Mouse (Mus musculus): ENCODE results near the gene Esf1.

Gene Esf1

GRCm38 (mm10) chr2:140097131-140097591 is 73.2 kb downstream of the Esf1 start:
- in situ Hi-C loops (cut with MboI, MseI) = loop anchor here (25.0 kb wide), 1 partner anchor 690 kb away; no protein-coding TSS in a partner anchor

- in situ Hi-C loops (cut with MboI, MseI) = loop anchor here (25.0 kb wide), 1 partner anchor 691 kb away; no protein-coding TSS in a partner anchor
Observed at GRCm38 (mm10) chr2:140096034-140096433, 74.3 kb downstream of the Esf1 start.

DNA sequence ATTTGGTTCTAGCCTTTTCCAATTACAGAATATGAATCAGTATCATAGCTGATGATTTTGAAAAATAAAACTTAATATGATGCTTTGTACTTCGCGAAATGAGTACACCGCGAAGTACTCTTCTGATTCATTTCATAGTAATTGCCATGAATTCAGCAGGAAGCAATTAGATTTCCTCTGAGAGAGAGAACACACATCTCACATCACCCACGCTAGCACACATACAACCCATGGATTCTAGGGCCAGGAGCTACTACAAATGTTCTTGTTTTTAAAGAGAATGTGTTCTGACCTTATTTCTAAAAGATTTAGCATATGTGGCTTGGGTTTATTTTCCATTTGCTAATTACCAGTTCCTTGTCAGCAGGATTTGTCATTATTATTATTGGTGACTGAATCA is 76.9 kb downstream of the Esf1 start:
- in situ Hi-C loops (cut with MboI, MseI) = loop anchor here (25.0 kb wide), 1 partner anchor 694 kb away; no protein-coding TSS in a partner anchor

GRCm38 (mm10) chr2:140084245-140084644 is 86.1 kb downstream of the Esf1 start:
- in situ Hi-C loops (cut with MboI, MseI) = loop anchor here (25.0 kb wide), 1 partner anchor 703 kb away; no protein-coding TSS in a partner anchor

DNA sequence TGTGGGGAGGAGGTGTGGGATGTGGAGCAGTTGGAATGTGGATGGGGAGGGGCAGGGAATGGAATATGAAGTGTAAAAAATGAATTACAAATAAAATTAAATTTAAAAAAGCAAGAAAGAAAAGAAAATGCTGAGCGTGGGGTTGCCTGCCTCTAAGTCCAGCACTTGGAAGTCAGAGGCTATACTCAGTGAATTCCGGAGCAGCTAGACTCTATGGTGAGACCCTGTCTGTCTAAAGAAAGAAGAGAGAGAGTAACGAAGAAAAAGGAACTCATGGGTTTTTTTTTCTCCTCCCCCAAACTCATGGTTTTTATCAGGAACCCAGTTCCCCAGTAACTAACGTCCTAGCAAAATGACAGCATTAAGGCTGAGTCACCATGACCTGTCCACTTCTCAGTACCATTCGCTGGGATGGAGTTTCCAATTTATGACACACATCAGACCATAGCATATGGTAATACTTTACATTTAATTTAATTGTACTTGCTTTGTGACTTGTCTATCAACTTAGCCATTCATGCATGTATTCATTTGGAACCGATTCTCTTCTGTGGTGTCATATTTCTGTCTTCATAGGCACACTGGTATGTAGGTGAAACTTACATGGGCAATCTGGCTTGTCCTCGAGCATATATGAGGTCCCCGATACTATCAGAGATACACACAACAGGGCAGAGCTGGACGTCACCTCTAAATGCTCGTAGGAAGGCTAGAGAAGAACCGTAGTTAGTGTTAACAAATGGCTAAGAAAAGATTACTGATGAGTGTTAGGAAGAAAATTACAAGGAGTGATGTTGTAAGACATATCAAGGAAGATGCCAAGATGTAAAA is 89.4 kb downstream of the Esf1 start:
- in situ Hi-C loops (cut with MboI, MseI) = loop anchor here (25.0 kb wide), 1 partner anchor 706 kb away; no protein-coding TSS in a partner anchor

DNA sequence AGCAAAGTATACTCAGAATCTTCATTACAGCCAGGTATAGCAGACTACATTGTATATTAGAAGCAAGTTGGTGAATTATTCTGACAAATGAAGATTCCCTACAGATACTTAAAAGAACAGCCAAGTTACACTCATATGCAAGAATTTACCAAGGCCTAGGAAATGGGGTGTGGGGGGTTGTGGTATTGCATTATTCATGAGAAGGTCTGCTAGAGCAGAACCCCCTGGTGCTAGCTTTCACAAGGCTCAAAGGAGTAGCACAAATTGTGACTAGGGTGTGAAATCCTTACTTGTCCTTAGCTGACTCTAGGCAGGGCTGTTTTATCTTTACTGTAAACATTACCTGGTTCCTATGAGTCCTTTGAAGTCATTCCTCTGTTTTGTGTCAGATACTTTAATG is 91.1 kb downstream of the Esf1 start:
- in situ Hi-C loops (cut with MboI, MseI) = loop anchor here (25.0 kb wide), 1 partner anchor 708 kb away; no protein-coding TSS in a partner anchor

DNA sequence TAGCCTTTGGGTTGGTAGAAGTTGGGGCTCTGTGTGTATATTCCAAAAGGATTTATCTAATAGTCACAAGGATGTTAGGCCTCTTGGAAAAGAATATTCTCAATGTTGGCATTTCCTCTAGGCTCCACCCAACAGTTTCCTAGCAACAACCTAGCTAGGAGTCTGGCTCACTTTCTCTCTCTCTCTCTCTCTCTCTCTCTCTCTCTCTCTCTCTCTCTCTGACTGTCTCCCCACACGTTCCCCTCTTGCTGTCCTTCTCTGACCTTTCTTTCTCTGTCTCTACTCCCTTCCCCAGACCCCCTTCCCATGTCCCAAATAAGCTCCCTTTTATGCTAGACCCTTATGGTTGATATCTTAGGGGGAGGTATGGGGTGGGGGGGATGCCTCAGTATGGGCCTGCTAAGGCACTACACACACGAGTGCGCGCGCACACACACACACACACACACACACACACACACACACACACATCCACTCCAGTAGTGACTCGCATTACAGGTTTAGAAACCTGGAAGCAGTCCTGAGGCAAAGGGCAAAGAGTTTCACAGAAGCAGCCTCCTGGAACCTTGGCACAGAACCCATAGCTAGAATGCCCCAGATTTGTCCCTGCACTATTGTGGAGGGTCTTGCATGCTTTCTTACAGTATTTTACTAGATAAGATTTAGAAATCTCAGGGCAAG is 91.6 kb downstream of the Esf1 start:
- in situ Hi-C loops (cut with MboI, MseI) = loop anchor here (25.0 kb wide), 1 partner anchor 709 kb away; no protein-coding TSS in a partner anchor

DNA sequence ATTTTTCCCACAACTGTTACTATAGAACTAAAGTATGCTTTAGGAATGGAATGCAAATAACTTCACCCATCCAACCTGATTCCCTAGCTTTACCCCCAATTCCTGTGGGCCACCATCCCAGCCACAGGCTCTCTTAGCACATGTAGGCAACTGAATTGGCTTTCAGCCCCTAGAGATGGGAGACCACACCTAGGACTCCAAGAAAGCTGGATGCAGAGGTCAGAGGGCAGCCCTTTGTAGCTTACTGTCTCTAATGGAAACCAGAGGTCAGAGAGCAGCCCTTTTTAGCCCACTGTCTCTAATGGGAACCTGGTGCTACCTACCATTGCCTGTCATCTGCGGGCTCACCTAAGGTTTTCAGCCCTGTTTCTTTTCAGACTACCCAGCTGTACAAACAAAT is 92.9 kb downstream of the Esf1 start:
- in situ Hi-C loops (cut with MboI, MseI) = loop anchor here (25.0 kb wide), 1 partner anchor 710 kb away; no protein-coding TSS in a partner anchor

- in situ Hi-C loops (cut with MboI, MseI) = loop anchor here (25.0 kb wide), 1 partner anchor 712 kb away; no protein-coding TSS in a partner anchor
Observed at GRCm38 (mm10) chr2:140075150-140075549, 95.2 kb downstream of the Esf1 start.

Measured in T-helper 2 cell (primary cell).